Mouse (Mus musculus): Measurements from ENCODE around the gene Nrxn3. TPM values are rescaled to one million over a fixed set of nuclear protein-coding genes. Genes with fewer than 3 reads are reported as not detected.

Gene Nrxn3
- total RNA-seq (2021) = 100 to 1,000 TPM; 185 to 191 TPM

GRCm38 (mm10) chr12:88722691-88723070, at the start of gene Nrxn3:
Gene Nrxn3 (plus strand): TSS chr12:88722876.
- peak; percentile 69 to 83 for DNase-seq (ENCODE audit: extremely low spot score in 1 of 2, low spot score in 2 of 2)
- intact Hi-C loops (cut with DNase I) = no loop called here

- intact Hi-C loops (cut with DNase I) = loop anchor here (10.0 kb wide), 1 partner anchor 300 kb away; no protein-coding TSS in a partner anchor
- DNase-seq (ENCODE audit: extremely low spot score in 1 of 2, low spot score in 2 of 2) = no peak
Observed at GRCm38 (mm10) chr12:88704159-88704846, 18.4 kb upstream of the Nrxn3 start.

DNA sequence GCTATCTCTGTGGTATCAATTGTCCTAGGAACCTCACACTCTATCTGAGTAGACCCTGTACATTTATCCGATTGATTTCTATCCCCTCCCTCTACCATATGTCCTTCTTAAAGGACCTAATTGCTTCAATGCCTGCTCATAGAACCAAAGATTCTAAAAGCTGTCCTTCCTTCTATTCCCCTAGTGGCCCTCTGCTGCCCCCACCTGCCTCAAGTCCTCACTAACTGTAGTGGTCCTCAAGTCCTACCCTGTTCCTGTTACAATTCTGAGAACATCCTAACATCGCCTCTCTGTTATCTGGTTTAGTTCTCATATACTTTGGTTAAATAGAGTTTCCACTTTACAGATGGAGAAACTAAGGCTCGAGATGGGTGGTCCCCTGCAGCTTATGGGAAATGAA, 16.7 kb upstream of the Nrxn3 start:
- DNase-seq (ENCODE audit: extremely low spot score in 1 of 2, low spot score in 2 of 2) = no peak
- intact Hi-C loops (cut with DNase I) = loop anchor here (10.0 kb wide), 1 partner anchor 301 kb away; no protein-coding TSS in a partner anchor

- no peak for DNase-seq (ENCODE audit: extremely low spot score in 1 of 2, low spot score in 2 of 2)
- intact Hi-C loops (cut with DNase I) = loop anchor here (10.0 kb wide), 1 partner anchor 303 kb away; no protein-coding TSS in a partner anchor
Observed at GRCm38 (mm10) chr12:88707786-88708185, 14.9 kb upstream of the Nrxn3 start.

DNA sequence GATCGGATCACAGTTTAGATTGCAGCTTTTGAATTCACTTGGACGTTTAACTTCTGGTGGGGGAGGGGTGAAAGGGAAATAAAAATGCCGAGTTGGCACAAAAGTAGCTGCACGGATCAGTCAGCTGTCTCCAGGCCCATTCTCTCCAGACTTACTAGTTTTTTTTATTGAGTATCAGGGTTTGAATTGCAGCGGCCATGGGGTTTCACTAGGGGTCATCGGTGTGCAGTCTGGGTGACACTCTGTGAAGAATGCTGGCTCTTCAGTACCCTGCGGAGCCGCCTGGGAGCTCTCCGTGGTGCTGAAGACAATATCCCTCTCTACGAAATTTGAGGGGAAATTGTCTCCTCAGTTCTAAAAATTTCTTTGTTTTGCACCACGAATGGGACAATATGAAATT, 13.5 kb upstream of the Nrxn3 start:
- intact Hi-C loops (cut with DNase I) = loop anchor here (1.0 to 10.0 kb wide), 2 partner anchors 304 to 397 kb away; no protein-coding TSS in a partner anchor

GRCm38 (mm10) chr12:88713456-88713855, 9.2 kb upstream of the Nrxn3 start:
- DNase-seq (ENCODE audit: extremely low spot score in 1 of 2, low spot score in 2 of 2) = no peak
- intact Hi-C loops (cut with DNase I) = no loop called here

More for the DNA sequence above, 13.5 kb upstream of the Nrxn3 start:
- peak in 1 of 2 experiments; percentile 62 for DNase-seq (ENCODE audit: extremely low spot score in 1 of 2, low spot score in 2 of 2)

- no peak for DNase-seq (ENCODE audit: extremely low spot score in 1 of 2, low spot score in 2 of 2)
- intact Hi-C loops (cut with DNase I) = no loop called here
Observed at GRCm38 (mm10) chr12:88722031-88722690, 515 bp upstream of the Nrxn3 start.

DNA sequence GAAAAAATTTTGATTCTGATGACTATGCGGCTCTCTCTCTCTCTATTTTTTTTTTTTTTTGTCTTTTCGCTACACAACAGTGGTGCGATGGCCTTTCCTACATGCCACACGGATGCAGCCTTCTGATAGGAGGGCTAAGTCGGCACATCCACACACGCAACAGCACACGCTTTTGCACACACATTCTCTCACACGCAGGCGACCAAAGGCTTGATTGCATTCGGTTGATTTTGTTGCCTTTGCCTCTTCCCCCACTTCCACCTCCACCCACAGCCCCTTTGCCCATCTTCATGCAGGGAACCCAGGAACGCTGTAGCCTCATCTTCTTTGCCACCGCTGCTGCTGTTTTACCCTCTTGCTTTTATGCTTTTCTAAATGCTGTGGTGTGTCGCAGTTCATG, 3.6 kb downstream of the Nrxn3 start:
- no peak for DNase-seq (ENCODE audit: extremely low spot score in 1 of 2, low spot score in 2 of 2)
- intact Hi-C loops (cut with DNase I) = no loop called here

GRCm38 (mm10) chr12:88726755-88727154, 4.1 kb downstream of the Nrxn3 start:
- no peak for DNase-seq (ENCODE audit: extremely low spot score in 1 of 2, low spot score in 2 of 2)
- intact Hi-C loops (cut with DNase I) = no loop called here

DNA sequence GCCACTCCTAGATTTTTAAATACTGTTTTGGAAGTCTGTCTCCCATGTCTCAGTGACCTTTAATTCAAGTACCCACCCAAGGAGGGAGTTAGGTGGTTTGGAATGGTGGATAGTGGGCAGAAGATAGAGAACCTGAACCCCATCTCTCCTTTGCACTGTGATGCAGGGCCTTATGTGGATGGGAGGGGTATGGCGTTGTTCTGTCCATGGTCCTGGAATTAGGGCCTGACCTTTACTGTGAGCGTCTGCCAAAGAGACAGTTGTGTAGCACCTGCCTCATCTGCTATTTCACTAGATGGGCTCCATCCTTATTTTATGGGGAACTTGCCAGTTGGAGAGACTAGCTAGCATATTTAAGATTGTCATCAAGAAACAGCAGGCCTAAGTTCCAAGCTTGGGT, 8.0 kb downstream of the Nrxn3 start:
- intact Hi-C loops (cut with DNase I) = no loop called here
- DNase-seq (ENCODE audit: extremely low spot score in 1 of 2, low spot score in 2 of 2) = no peak

- DNase-seq (ENCODE audit: extremely low spot score in 1 of 2, low spot score in 2 of 2) = no peak
- intact Hi-C loops (cut with DNase I) = no loop called here
Observed at GRCm38 (mm10) chr12:88735045-88735444, 12.4 kb downstream of the Nrxn3 start.

- intact Hi-C loops (cut with DNase I) = no loop called here
- DNase-seq (ENCODE audit: extremely low spot score in 1 of 2, low spot score in 2 of 2) = no peak
Observed at GRCm38 (mm10) chr12:88737081-88737480, 14.4 kb downstream of the Nrxn3 start.

- intact Hi-C loops (cut with DNase I) = no loop called here
- peak in 1 of 2 experiments; percentile 41 for DNase-seq (ENCODE audit: extremely low spot score in 1 of 2, low spot score in 2 of 2)
Observed at GRCm38 (mm10) chr12:88738616-88739015, 15.9 kb downstream of the Nrxn3 start.

GRCm38 (mm10) chr12:88746788-88747187, 24.1 kb downstream of the Nrxn3 start:
- DNase-seq (ENCODE audit: extremely low spot score in 1 of 2, low spot score in 2 of 2) = no peak
- intact Hi-C loops (cut with DNase I) = no loop called here

DNA sequence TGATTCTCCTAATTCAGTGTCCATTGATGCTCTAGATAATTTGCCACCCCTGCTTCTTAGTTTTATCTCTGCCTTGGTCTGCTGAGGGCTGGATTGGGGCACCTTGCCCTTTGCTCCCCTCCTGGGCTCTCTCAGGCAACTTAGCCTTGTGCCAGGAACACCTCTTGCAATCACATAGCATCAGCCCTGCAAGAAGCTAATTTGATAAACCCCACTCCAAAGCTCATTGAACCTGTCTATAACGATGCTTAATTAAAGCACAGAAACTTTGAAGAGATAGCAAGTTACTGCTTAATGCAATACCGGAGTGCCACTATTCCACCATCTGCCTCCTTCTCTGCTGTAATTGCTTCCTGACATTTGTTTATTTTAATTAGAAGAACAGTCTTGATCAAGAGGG, 42.1 kb downstream of the Nrxn3 start:
- intact Hi-C loops (cut with DNase I) = no loop called here
- DNase-seq (ENCODE audit: extremely low spot score in 1 of 2, low spot score in 2 of 2) = no peak

DNA sequence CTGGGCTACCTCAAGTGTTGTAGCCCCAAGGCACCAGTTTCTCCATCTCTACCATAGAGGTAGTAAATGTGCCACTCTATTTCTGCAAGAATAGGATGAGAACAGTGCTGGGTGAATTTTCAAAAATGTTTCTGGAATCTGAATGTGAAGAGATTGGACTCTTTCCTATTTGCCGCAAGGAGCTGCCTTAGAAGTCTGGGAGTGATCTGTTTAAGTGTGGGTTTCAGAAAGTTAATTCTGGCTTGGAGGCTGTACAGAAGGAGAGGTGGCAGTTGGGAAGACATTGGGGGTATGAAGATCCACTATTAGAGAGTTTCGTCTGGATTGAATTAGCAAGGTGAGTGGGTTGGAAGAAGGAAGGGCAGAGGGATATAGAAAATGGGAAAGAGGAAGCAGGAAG, 52.0 kb downstream of the Nrxn3 start:
- intact Hi-C loops (cut with DNase I) = no loop called here
- DNase-seq (ENCODE audit: extremely low spot score in 1 of 2, low spot score in 2 of 2) = no peak

GRCm38 (mm10) chr12:88778036-88778435, 55.4 kb downstream of the Nrxn3 start:
- DNase-seq (ENCODE audit: extremely low spot score in 1 of 2, low spot score in 2 of 2) = no peak
- intact Hi-C loops (cut with DNase I) = no loop called here

- intact Hi-C loops (cut with DNase I) = no loop called here
- DNase-seq (ENCODE audit: extremely low spot score in 1 of 2, low spot score in 2 of 2) = no peak
Observed at GRCm38 (mm10) chr12:88784199-88785147, 61.8 kb downstream of the Nrxn3 start.

- intact Hi-C loops (cut with DNase I) = no loop called here
Observed at GRCm38 (mm10) chr12:88793314-88793713, 70.6 kb downstream of the Nrxn3 start.

More at GRCm38 (mm10) chr12:88793314-88793713, 70.6 kb downstream of the Nrxn3 start:
- DNase-seq (ENCODE audit: extremely low spot score in 1 of 2, low spot score in 2 of 2) = no peak
